Mouse (Mus musculus) MEL (cell line): ENCODE data around the gene Aff4. TPM values are rescaled to one million over a fixed set of nuclear protein-coding genes. Genes with fewer than 3 reads are reported as not detected.
A peak's percentile ranks its signal among the peaks of the same experiment; 100 is the strongest.

ENCODE experiments used
- DNase-seq: peaks from one replicate; pipeline ENCODE4 v3.0.0; 2011; ENCODE audit warnings: low read depth, low spot score
- H3K27ac ChIP-seq: 2 replicates; pipeline ENCODE4 v1.5.1; 2012; ENCODE audit warnings: low read depth, mild to moderate bottlenecking, control low read depth, low read length, moderate library complexity; ENCODE audit not compliant: control insufficient read depth
- H3K27me3 ChIP-seq, 2 experiments: fragments of 150-350 bp in 1 of 2; sonication (generic) in 1 of 2; 2 replicates each; pipeline ENCODE4 v1.6.1; 2012; ENCODE audit warnings: low read length in 2 of 2, mild to moderate bottlenecking in 2 of 2, improper control_type of control experiment in 1 of 2, moderate library complexity in 1 of 2; ENCODE audit not compliant: insufficient read depth in 2 of 2, control insufficient read depth in 1 of 2
- H3K36me3 ChIP-seq, 2 experiments: 2 replicates each; pipeline ENCODE4 v1.6.1; 2012 to 2014; ENCODE audit warnings: low read length in 2 of 2, improper control_type of control experiment in 1 of 2, inconsistent platforms in 1 of 2, mild to moderate bottlenecking in 1 of 2; ENCODE audit not compliant: insufficient read depth in 2 of 2, control insufficient read depth in 1 of 2
- H3K4me1 ChIP-seq, 2 experiments: fragments of 150-350 bp in 1 of 2; sonication (generic) in 1 of 2; 2 replicates each; pipeline ENCODE4 v1.6.1; 2012; ENCODE audit warnings: low read length in 2 of 2, improper control_type of control experiment in 1 of 2, mild to moderate bottlenecking in 1 of 2; ENCODE audit not compliant: insufficient read depth in 2 of 2, control insufficient read depth in 1 of 2
- H3K4me3 ChIP-seq, 2 experiments: fragments of 150-350 bp in 1 of 2; sonication (generic) in 1 of 2; 2 replicates each; pipeline ENCODE4 v1.5.1; 2012; ENCODE audit warnings: low read depth in 2 of 2, low read length in 2 of 2, mild to moderate bottlenecking in 2 of 2, moderate library complexity in 2 of 2, control low read depth in 1 of 2, improper control_type of control experiment in 1 of 2; ENCODE audit not compliant: control insufficient read depth in 1 of 2, insufficient read depth in 1 of 2
- H3K79me2 ChIP-seq: 2 replicates; pipeline ENCODE4 v1.6.1; 2012; ENCODE audit warnings: mild to moderate bottlenecking, low read length, moderate library complexity; ENCODE audit not compliant: control insufficient read depth, poor library complexity, insufficient read depth
- H3K9ac ChIP-seq: 2 replicates; pipeline ENCODE4 v1.6.1; 2012; ENCODE audit warnings: low read depth, mild to moderate bottlenecking, control low read depth, low read length, moderate library complexity; ENCODE audit not compliant: control insufficient read depth, poor library complexity, severe bottlenecking
- H3K9me3 ChIP-seq: fragments of 150-350 bp; sonication (generic); replicated peaks from 2 replicates; pipeline ENCODE4 v1.6.1; 2012; ENCODE audit warnings: mild to moderate bottlenecking, low read length, improper control_type of control experiment, moderate library complexity; ENCODE audit not compliant: insufficient read depth
- BHLHE40 ChIP-seq: IDR thresholded peaks from 2 replicates; pipeline ENCODE4 v1.6.1; 2012; ENCODE audit warnings: low read depth, mild to moderate bottlenecking, inconsistent platforms, low read length, improper control_type of control experiment, borderline replicate concordance
- CHD2 ChIP-seq: IDR thresholded peaks from 2 replicates; pipeline ENCODE4 v1.6.1; 2011; ENCODE audit warnings: low read length, improper control_type of control experiment
- E2F4 ChIP-seq: IDR thresholded peaks from 2 replicates; pipeline ENCODE4 v1.6.1; 2011; ENCODE audit warnings: low read depth, low read length, improper control_type of control experiment, borderline replicate concordance
- ELF1 ChIP-seq: IDR thresholded peaks from 2 replicates; pipeline ENCODE4 v1.6.1; 2014; ENCODE audit warnings: low read depth, mild to moderate bottlenecking, inconsistent platforms, low read length, improper control_type of control experiment, moderate library complexity
- EP300 ChIP-seq, 2 experiments: IDR thresholded peaks; 2 replicates each; pipeline ENCODE4 v1.6.1; 2011; ENCODE audit warnings: improper control_type of control experiment in 2 of 2, low read length in 2 of 2, low read depth in 1 of 2, mild to moderate bottlenecking in 1 of 2
- ETS1 ChIP-seq: IDR thresholded peaks from 2 replicates; pipeline ENCODE4 v1.6.1; 2012; ENCODE audit warnings: low read depth, mild to moderate bottlenecking, inconsistent platforms, low read length, improper control_type of control experiment, moderate library complexity
- GATA1 ChIP-seq: IDR thresholded peaks from 2 replicates; pipeline ENCODE4 v1.6.1; 2011; ENCODE audit warnings: low read depth, low read length, improper control_type of control experiment
- HCFC1 ChIP-seq: IDR thresholded peaks from 2 replicates; pipeline ENCODE4 v1.6.1; 2012; ENCODE audit warnings: low read depth, mild to moderate bottlenecking, inconsistent platforms, low read length, improper control_type of control experiment, moderate library complexity
- JUND ChIP-seq: IDR thresholded peaks from 2 replicates; pipeline ENCODE4 v1.6.1; 2011; ENCODE audit warnings: low read depth, mild to moderate bottlenecking, improper control_type of control experiment, low read length
- KAT2A ChIP-seq: conservative IDR thresholded peaks from 2 replicates; pipeline ENCODE4 v1.6.1; 2012; ENCODE audit warnings: low read depth, low read length, improper control_type of control experiment, inconsistent platforms
- MAFK ChIP-seq: IDR thresholded peaks from 2 replicates; pipeline ENCODE4 v1.6.1; 2011; ENCODE audit warnings: low read depth, mild to moderate bottlenecking, low read length, improper control_type of control experiment, borderline replicate concordance
- MAX ChIP-seq: IDR thresholded peaks from 2 replicates; pipeline ENCODE4 v1.6.1; 2011; ENCODE audit warnings: low read length, improper control_type of control experiment
- MAZ ChIP-seq: IDR thresholded peaks from 2 replicates; pipeline ENCODE4 v1.6.1; 2012; ENCODE audit warnings: low read depth, mild to moderate bottlenecking, inconsistent platforms, low read length, improper control_type of control experiment
- MEF2A ChIP-seq: IDR thresholded peaks from 2 replicates; pipeline ENCODE4 v1.6.1; 2014; ENCODE audit warnings: low read depth, mild to moderate bottlenecking, inconsistent platforms, low read length, improper control_type of control experiment; ENCODE audit not compliant: poor library complexity, insufficient replicate concordance, severe bottlenecking; ENCODE audit errors: extremely low read depth
- MXI1 ChIP-seq: IDR thresholded peaks from 2 replicates; pipeline ENCODE4 v1.6.1; 2011; ENCODE audit warnings: mild to moderate bottlenecking, low read depth, low read length, improper control_type of control experiment
- MYB ChIP-seq: IDR thresholded peaks from 2 replicates; pipeline ENCODE4 v1.6.1; 2011; ENCODE audit warnings: mild to moderate bottlenecking, low read depth, low read length, improper control_type of control experiment
- MYC ChIP-seq: IDR thresholded peaks from 2 replicates; pipeline ENCODE4 v1.6.1; 2011; ENCODE audit warnings: low read depth, mild to moderate bottlenecking, low read length, improper control_type of control experiment, moderate library complexity
- NRF1 ChIP-seq: IDR thresholded peaks from 2 replicates; pipeline ENCODE4 v1.6.1; 2014; ENCODE audit warnings: low read depth, mild to moderate bottlenecking, inconsistent platforms, low read length, improper control_type of control experiment, moderate library complexity; ENCODE audit not compliant: poor library complexity, insufficient read depth, severe bottlenecking
- POLR2A ChIP-seq, 2 experiments: IDR thresholded peaks; 2 replicates each; pipeline ENCODE4 v1.6.1; 2011 to 2012; ENCODE audit warnings: low read length in 2 of 2, mild to moderate bottlenecking in 2 of 2, control low read depth in 1 of 2, improper control_type of control experiment in 1 of 2, low read depth in 1 of 2, moderate library complexity in 1 of 2; ENCODE audit not compliant: control insufficient read depth in 1 of 2, insufficient read depth in 1 of 2, poor library complexity in 1 of 2
- POLR2AphosphoS2 ChIP-seq: IDR thresholded peaks from 2 replicates; pipeline ENCODE4 v1.6.1; 2011; ENCODE audit warnings: low read length, improper control_type of control experiment
- POLR2AphosphoS5 ChIP-seq: IDR thresholded peaks from 2 replicates; pipeline ENCODE4 v1.6.1; 2012; ENCODE audit warnings: low read depth, borderline replicate concordance, mild to moderate bottlenecking, inconsistent platforms, low read length, moderate library complexity, mixed read lengths
- RAD21 ChIP-seq: IDR thresholded peaks from 2 replicates; pipeline ENCODE4 v1.6.1; 2011; ENCODE audit warnings: mild to moderate bottlenecking, low read depth, low read length, improper control_type of control experiment
- RCOR1 ChIP-seq: IDR thresholded peaks from 2 replicates; pipeline ENCODE4 v1.6.1; 2012; ENCODE audit warnings: low read depth, mild to moderate bottlenecking, inconsistent platforms, low read length, improper control_type of control experiment
- SIN3A ChIP-seq: IDR thresholded peaks from 2 replicates; pipeline ENCODE4 v1.6.1; 2012; ENCODE audit warnings: low read length, improper control_type of control experiment, inconsistent platforms
- SMC3 ChIP-seq: IDR thresholded peaks from 2 replicates; pipeline ENCODE4 v1.6.1; 2011; ENCODE audit warnings: low read depth, low read length, improper control_type of control experiment
- TAL1 ChIP-seq: IDR thresholded peaks from 2 replicates; pipeline ENCODE4 v1.6.1; 2012; ENCODE audit warnings: mild to moderate bottlenecking, inconsistent platforms, low read length, moderate library complexity, mixed read lengths
- TCF12 ChIP-seq: IDR thresholded peaks from 2 replicates; pipeline ENCODE4 v1.6.1; 2014; ENCODE audit warnings: low read depth, mild to moderate bottlenecking, inconsistent platforms, low read length, improper control_type of control experiment, moderate library complexity
- UBTF ChIP-seq: IDR thresholded peaks from 2 replicates; pipeline ENCODE4 v1.6.1; 2012; ENCODE audit warnings: low read depth, mild to moderate bottlenecking, inconsistent platforms, low read length, improper control_type of control experiment, moderate library complexity, borderline replicate concordance; ENCODE audit not compliant: insufficient read depth
- USF1 ChIP-seq: IDR thresholded peaks from 2 replicates; pipeline ENCODE4 v1.6.1; 2014; ENCODE audit warnings: low read depth, mild to moderate bottlenecking, inconsistent platforms, low read length, improper control_type of control experiment, moderate library complexity
- USF2 ChIP-seq, 2 experiments: IDR thresholded peaks; 2 replicates each; pipeline ENCODE4 v1.6.1; 2011 to 2012; ENCODE audit warnings: improper control_type of control experiment in 2 of 2, low read length in 2 of 2, borderline replicate concordance in 1 of 2, inconsistent platforms in 1 of 2, low read depth in 1 of 2, mild to moderate bottlenecking in 1 of 2; ENCODE audit not compliant: insufficient read depth in 1 of 2
- ZC3H11A ChIP-seq: IDR thresholded peaks from 2 replicates; pipeline ENCODE4 v1.6.1; 2012; ENCODE audit warnings: low read depth, mild to moderate bottlenecking, inconsistent platforms, low read length, improper control_type of control experiment
- ZKSCAN1 ChIP-seq: IDR thresholded peaks from 2 replicates; pipeline ENCODE4 v1.6.1; 2012; ENCODE audit warnings: low read depth, mild to moderate bottlenecking, inconsistent platforms, low read length, improper control_type of control experiment, moderate library complexity
- ZNF384 ChIP-seq: IDR thresholded peaks from 2 replicates; pipeline ENCODE4 v1.6.1; 2012; ENCODE audit warnings: low read depth, mild to moderate bottlenecking, inconsistent platforms, low read length, improper control_type of control experiment
- polyA plus RNA-seq, 2 experiments: library from polyadenylated mRNA; stranded (reverse) in 1 of 2; unstranded in 1 of 2; fragments of >175 nt in 1 of 2; fragments of >200 nt in 1 of 2; gene quantifications; 2 replicates each; pipeline versions ENCODE4 v1.2.1 to v1.2.4; 2012; ENCODE audit warnings: low replicate concordance in 2 of 2, low read depth in 1 of 2; ENCODE audit not compliant: insufficient read length in 2 of 2, insufficient read depth in 1 of 2, missing spikeins in 1 of 2
- total RNA-seq: library from RNA; depleted of rRNA; stranded (reverse); fragments of 300-350 nt; gene quantifications from 2 replicates; pipeline ENCODE4 v1.2.3, GENCODE M21; 2012

Gene Aff4
- total and polyA plus RNA-seq, 3 experiments: 29.0 to 268 (median 47.7) TPM

GRCm38 (mm10) chr11:53431347-53432056 lies 80.9 kb downstream of the Aff4 start (continued):
- TF ChIP-seq GATA1: peak; percentile 99
- no peak for TF ChIP-seq UBTF
- peak; percentile 92 for TF ChIP-seq SIN3A
- peak; percentile 82 for TF ChIP-seq MXI1
- no peak for TF ChIP-seq ELF1
- TF ChIP-seq MYC: peak; percentile 61; the same call in 1 of the 2 replicates
- peak; percentile 83 for TF ChIP-seq MAZ
- TF ChIP-seq POLR2A (IDR thresholded peaks at IDR 0.05; ENCODE audit: control insufficient read depth in 1 of 2, insufficient read depth in 1 of 2, low read depth in 1 of 2, low read length in 2 of 2, poor library complexity in 1 of 2): no peak

GRCm38 (mm10) chr11:53433057-53433456 lies 82.4 kb downstream of the Aff4 start:
- DNase-seq: peak; percentile 66
- Histone ChIP-seq H3K27me3 (no peaks in the 10 kb centered on the region), H3K9me3 (no peaks in the 10 kb centered on the region), H3K27ac (peak overlapping the region; percentile 24; the same call in 1 of the 2 replicates), H3K79me2 (peaks cover 14% of the 10 kb centered on the region), H3K9ac (no peak overlapping the region), H3K4me1 (peaks cover 8 to 30% of the 10 kb centered on the region in 2 experiments), H3K4me3 (no peak overlapping the region), H3K36me3 (peaks cover 7 to 30% of the 10 kb centered on the region in 2 experiments)
- TF ChIP-seq TCF12 (peak; percentile 88), MYC (peak; percentile 76), KAT2A (no peak), JUND (no peak), UBTF (no peak), ZNF384 (0 out of 2 replicates have a peak, but pooled peaks have one; percentile 15), ETS1 (peak; percentile 95), SMC3 (no peak), ZKSCAN1 (no peak), BHLHE40 (peak; percentile 93), NRF1 (0 out of 2 replicates have a peak, but pooled peaks have one; percentile 25), SIN3A (peak; percentile 85), MEF2A (no peak), E2F4 (no peak), HCFC1 (no peak), MAX (peak; percentile 73), MYB (no peak), USF1 (peak; percentile 87), POLR2A (IDR thresholded peaks at IDR 0.05; ENCODE audit: control insufficient read depth in 1 of 2, insufficient read depth in 1 of 2, low read depth in 1 of 2, low read length in 2 of 2, poor library complexity in 1 of 2) (no peak), EP300 (IDR thresholded peaks at IDR 0.05; ENCODE audit: low read depth in 1 of 2, low read length in 2 of 2) (peak; percentile 86 to 89), RCOR1 (peak; percentile 96), ZC3H11A (no peak), TAL1 (peak; percentile 59), POLR2AphosphoS2 (no peak), CHD2 (no peak), MAFK (peak; percentile 43; the same call in 1 of the 2 replicates), USF2 (IDR thresholded peaks at IDR 0.05; ENCODE audit: borderline replicate concordance in 1 of 2, insufficient read depth in 1 of 2, low read depth in 1 of 2, low read length in 2 of 2) (0 out of 4 replicates have a peak, but pooled peaks of 1 of the 2 experiments have one; percentile 18), POLR2AphosphoS5 (no peak), RAD21 (no peak)
